Mouse (Mus musculus) heart, embryonic 13.5 days (tissue): ENCODE data around the gene Tmem168. TPM values are rescaled to one million over a fixed set of nuclear protein-coding genes. Genes with fewer than 3 reads are reported as not detected.

Source experiments
- ATAC-seq: fragments of 200-750 bp; cut with Nextera tagmentation; 2 replicates; pipeline ENCODE4 v1.8.0; 2017; ENCODE audit warnings: moderate TSS enrichment; ENCODE audit not compliant: insufficient number of reproducible peaks, low FRiP score, low TSS enrichment; ENCODE audit errors: extremely low read depth
- H3K27ac ChIP-seq: fragments of 300-500 bp; sonication (generic); replicated peaks from 2 replicates; pipeline ENCODE4 v1.5.1; 2015; ENCODE audit warnings: moderate library complexity, mild to moderate bottlenecking, inconsistent platforms
- H3K27me3 ChIP-seq: fragments of 300-500 bp; sonication (generic); replicated peaks from 2 replicates; pipeline ENCODE4 v1.6.1; 2015; ENCODE audit warnings: mild to moderate bottlenecking, inconsistent platforms
- H3K36me3 ChIP-seq: fragments of 300-500 bp; sonication (generic); 2 replicates; pipeline ENCODE4 v1.6.1; 2015; ENCODE audit warnings: mild to moderate bottlenecking, inconsistent platforms
- H3K4me1 ChIP-seq: fragments of 300-500 bp; sonication (generic); 2 replicates; pipeline ENCODE4 v1.6.1; 2015; ENCODE audit warnings: inconsistent platforms
- H3K4me2 ChIP-seq: fragments of 300-500 bp; sonication (generic); 2 replicates; pipeline ENCODE4 v1.6.1; 2015; ENCODE audit warnings: inconsistent platforms, mild to moderate bottlenecking, moderate library complexity
- H3K4me3 ChIP-seq: fragments of 300-500 bp; sonication (generic); 2 replicates; pipeline ENCODE4 v1.5.1; 2015; ENCODE audit warnings: moderate library complexity, mild to moderate bottlenecking, inconsistent platforms
- H3K9ac ChIP-seq: fragments of 300-500 bp; sonication (generic); 2 replicates; pipeline ENCODE4 v1.6.1; 2015; ENCODE audit warnings: inconsistent platforms, mild to moderate bottlenecking, moderate library complexity
- H3K9me3 ChIP-seq: fragments of 300-500 bp; sonication (generic); 2 replicates; pipeline ENCODE4 v1.6.1; 2016; ENCODE audit warnings: inconsistent platforms
- WGBS: fragments of 180-500 bp; shearing (Covaris S2); methylation state at CpG from one replicate; pipeline ENCODE4 v1.1.7; 2015; ENCODE audit warnings: mixed read lengths; 5-methylcytosine and 5-hydroxymethylcytosine counted together
- polyA plus RNA-seq: library from polyadenylated mRNA; unstranded; fragments of >200 nt; fragmentation: Nextera tagmentation; extraction: Ambion mirVana; gene quantifications from 2 replicates; pipeline ENCODE4 v1.2.1, GENCODE M21; 2015

The Tmem168 gene
- polyA plus RNA-seq, 1 experiment from 2014 or later, result 29.4 TPM

- Histone ChIP-seq H3K4me2 (no peak overlapping the region), H3K36me3 (peaks cover 59% of the 10 kb centered on the region), H3K27ac (no peak overlapping the region), H3K9me3 (no peaks in the 10 kb centered on the region), H3K9ac (no peak overlapping the region), H3K27me3 (no peaks in the 10 kb centered on the region), H3K4me1 (peaks cover 10% of the 10 kb centered on the region), H3K4me3 (no peak overlapping the region)
- 87% methylated on average over 1 of the region's 1 CpGs for WGBS
- ATAC-seq, result no peak
Measured at GRCm38 (mm10) chr6:13582075-13582474, 25.8 kb downstream of the Tmem168 start.

GRCm38 (mm10) chr6:13565734-13566133 is 42.2 kb downstream of the Tmem168 start:
- H3K27ac ChIP-seq, result no peak overlapping the region
- H3K4me1 ChIP-seq, result no peaks in the 10 kb centered on the region
- H3K36me3 ChIP-seq, result no peaks in the 10 kb centered on the region
- no peak overlapping the region for H3K4me3 ChIP-seq
- ATAC-seq, result no peak
- no peaks in the 10 kb centered on the region for H3K9me3 ChIP-seq
- no peak overlapping the region for H3K4me2 ChIP-seq
- H3K27me3 ChIP-seq, result no peaks in the 10 kb centered on the region
- 90% methylated on average over 1 of the region's 1 CpGs for WGBS
- H3K9ac ChIP-seq, result no peak overlapping the region

- H3K9ac ChIP-seq, result no peak overlapping the region
- no peak overlapping the region for H3K4me2 ChIP-seq
- H3K9me3 ChIP-seq, result no peaks in the 10 kb centered on the region
- H3K27me3 ChIP-seq, result no peaks in the 10 kb centered on the region
- H3K36me3 ChIP-seq, result no peaks in the 10 kb centered on the region
- H3K27ac ChIP-seq, result no peak overlapping the region
- no peak for ATAC-seq
- 65% methylated on average over 2 of the region's 2 CpGs for WGBS
- no peaks in the 10 kb centered on the region for H3K4me1 ChIP-seq
- no peak overlapping the region for H3K4me3 ChIP-seq
Measured at GRCm38 (mm10) chr6:13555266-13555665, 52.6 kb downstream of the Tmem168 start.

- 81% methylated on average over 3 of the region's 3 CpGs for WGBS
- H3K9ac ChIP-seq, result no peak overlapping the region
- no peak overlapping the region for H3K4me3 ChIP-seq
- H3K4me2 ChIP-seq, result no peak overlapping the region
- H3K27ac ChIP-seq, result no peak overlapping the region
- no peak for ATAC-seq
- H3K36me3 ChIP-seq, result no peaks in the 10 kb centered on the region
- H3K27me3 ChIP-seq, result no peaks in the 10 kb centered on the region
- no peaks in the 10 kb centered on the region for H3K9me3 ChIP-seq
- H3K4me1 ChIP-seq, result no peaks in the 10 kb centered on the region
Measured at GRCm38 (mm10) chr6:13541761-13542160, 66.1 kb downstream of the Tmem168 start.

GRCm38 (mm10) chr6:13537275-13537964 is 70.5 kb downstream of the Tmem168 start:
- Histone ChIP-seq H3K27me3 (no peaks in the 10 kb centered on the region), H3K9ac (no peak overlapping the region), H3K4me1 (no peaks in the 10 kb centered on the region), H3K36me3 (no peaks in the 10 kb centered on the region), H3K4me2 (no peak overlapping the region), H3K9me3 (no peaks in the 10 kb centered on the region), H3K27ac (no peak overlapping the region), H3K4me3 (no peak overlapping the region)
- no peak for ATAC-seq
- WGBS, result 56% methylated on average over 7 of the region's 7 CpGs

Other genes starting within 250 kb of the Tmem168 start
- gene Bmt2, start 69.9 kb upstream of the Tmem168 start, polyA plus RNA-seq, result 18.1 and 18.2 TPM in 2 replicates
- 5.1 and 5.4 TPM in 2 replicates for gene Gpr85, start 231.8 kb upstream of the Tmem168 start, polyA plus RNA-seq